ENCODE assay signal across 35 mouse cellular contexts in the genomic region with DNA sequence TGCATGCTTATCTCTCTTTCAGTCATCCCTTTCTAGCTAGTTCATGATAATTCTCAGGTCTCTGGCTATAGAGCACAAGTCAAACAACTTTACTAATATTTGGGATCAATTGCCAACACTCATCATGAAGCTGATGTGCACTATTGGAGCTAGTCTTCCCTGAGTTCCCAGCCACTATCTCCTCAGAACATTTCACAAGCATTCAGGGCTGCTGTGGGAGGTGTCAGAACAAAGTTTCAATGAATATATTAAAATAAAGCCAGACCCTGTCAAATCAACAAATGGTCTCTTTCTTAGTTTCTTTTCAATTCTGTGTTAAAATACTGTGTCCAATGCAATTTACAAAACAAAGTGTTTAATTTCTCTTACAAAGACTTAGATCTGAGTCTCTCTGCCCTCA.
"Had no signal": no experiment of that assay in that cellular context is flagged by ENCODE, and none has a peak within 500 bp of the region (broad histone marks: within the 10 kb centered on the region; RNA-seq: fewer than 3 reads in every experiment).

No protein-coding gene starts in this region.

- H3K4me2 ChIP-seq: heart, embryonic 11.5 days; heart, embryonic 12.5 days; heart, embryonic 13.5 days; heart, embryonic 15.5 days; hindbrain, embryonic 12.5 days; hindbrain, embryonic 13.5 days; hindbrain, embryonic 14.5 days; hindbrain, embryonic 15.5 days; intestine, embryonic 15.5 days; kidney, embryonic 15.5 days had no signal

- DNase-seq: heart, postnatal 10 days; heart, postnatal 14 days; heart, postnatal 36 days; heart, postnatal 4 days; kidney, adult 11 months; kidney, adult 18-20 months; kidney, adult 2 months; kidney, adult 8-10 months; kidney, adult 9 months; kidney, postnatal 10 days; kidney, postnatal 14 days; kidney, postnatal 25 days; kidney, postnatal 36 days; kidney, postnatal 4 days; layer of hippocampus, adult 9-11 months; layer of hippocampus, postnatal 36 days had no signal

- H3K9ac ChIP-seq: heart, embryonic 12.5 days; heart, embryonic 13.5 days; heart, embryonic 15.5 days; hindbrain, embryonic 12.5 days; hindbrain, embryonic 13.5 days; hindbrain, embryonic 14.5 days; hindbrain, embryonic 15.5 days; intestine, embryonic 15.5 days; kidney, embryonic 15.5 days had no signal

- H3K36me3 ChIP-seq: heart, embryonic 12.5 days; heart, embryonic 13.5 days; heart, embryonic 15.5 days; hindbrain, embryonic 10.5 days; hindbrain, embryonic 12.5 days; hindbrain, embryonic 13.5 days; hindbrain, embryonic 15.5 days; intestine, embryonic 15.5 days; kidney, embryonic 15.5 days had no signal

- H3K27me3 ChIP-seq: heart, embryonic 12.5 days; heart, embryonic 13.5 days; heart, embryonic 15.5 days; hindbrain, embryonic 12.5 days; hindbrain, embryonic 13.5 days; hindbrain, embryonic 15.5 days; intestine, embryonic 15.5 days; kidney, embryonic 15.5 days had no signal

- H3K27ac ChIP-seq: heart, embryonic 13.5 days; heart, embryonic 15.5 days; hindbrain, embryonic 10.5 days; hindbrain, embryonic 12.5 days; hindbrain, embryonic 13.5 days; hindbrain, embryonic 14.5 days; hindbrain, embryonic 15.5 days; hindbrain, postnatal 0 days; intestine, embryonic 15.5 days; kidney, embryonic 15.5 days; kidney, postnatal 0 days; layer of hippocampus, adult 2 months; left cerebral cortex, adult 2 months had no signal

- H3K9me3 ChIP-seq: heart, embryonic 12.5 days; heart, embryonic 13.5 days; heart, embryonic 15.5 days; hindbrain, embryonic 10.5 days; hindbrain, embryonic 12.5 days; hindbrain, embryonic 13.5 days; hindbrain, embryonic 15.5 days; intestine, embryonic 15.5 days; kidney, embryonic 15.5 days had no signal

- H3K4me1 ChIP-seq: heart, embryonic 12.5 days; heart, embryonic 13.5 days; heart, embryonic 15.5 days; hindbrain, embryonic 10.5 days; hindbrain, embryonic 12.5 days; hindbrain, embryonic 13.5 days; hindbrain, embryonic 15.5 days; intestine, embryonic 15.5 days; kidney, embryonic 15.5 days had no signal

- H3K4me3 ChIP-seq: heart, embryonic 12.5 days; heart, embryonic 13.5 days; heart, embryonic 15.5 days; hindbrain, embryonic 10.5 days; hindbrain, embryonic 12.5 days; hindbrain, embryonic 13.5 days; hindbrain, embryonic 15.5 days; intestine, embryonic 15.5 days; kidney, embryonic 15.5 days; layer of hippocampus, adult 2 months; left cerebral cortex, adult 2 months had no signal

- ATAC-seq: hindbrain, embryonic 16.5 days; hindbrain, postnatal 0 days; inflammation-experienced regulatory T-cells, adult 6 months; intestine, embryonic 15.5 days; intestine, embryonic 16.5 days; intestine, postnatal 0 days had no signal
